Mouse (Mus musculus) heart, adult 2 months (tissue): Measurements from ENCODE around the gene Med11. TPM values are rescaled to one million over a fixed set of nuclear protein-coding genes. Genes with fewer than 3 reads are reported as not detected.

Experiments used
- DNase-seq, 2 experiments: peaks; one replicate each; pipeline ENCODE4 v3.0.0; 2021
- H3K27ac ChIP-seq: fragments of 200-600 bp; 2 replicates; pipeline ENCODE4 v1.8.1; 2022
- H3K27me3 ChIP-seq: fragments of 200-500 bp; 2 replicates; pipeline ENCODE4 v1.6.1; 2012; ENCODE audit warnings: mild to moderate bottlenecking, low read length, inconsistent platforms, mixed read lengths; ENCODE audit not compliant: control insufficient read depth, insufficient read depth
- H3K36me3 ChIP-seq: fragments of 200-500 bp; 2 replicates; pipeline ENCODE4 v1.6.1; 2012; ENCODE audit warnings: low read length, inconsistent platforms; ENCODE audit not compliant: control insufficient read depth, insufficient read depth
- H3K4me1 ChIP-seq: fragments of 200-500 bp; 2 replicates; pipeline ENCODE4 v1.6.1; 2011; ENCODE audit warnings: low read length; ENCODE audit not compliant: control insufficient read depth, insufficient read depth
- H3K4me3 ChIP-seq: fragments of 200-600 bp; 2 replicates; pipeline ENCODE4 v1.8.1; 2022
- H3K79me2 ChIP-seq: fragments of 200-500 bp; replicated peaks from 2 replicates; pipeline ENCODE4 v1.6.1; 2012; ENCODE audit warnings: mild to moderate bottlenecking, inconsistent platforms, low read length, moderate library complexity, mixed read lengths; ENCODE audit not compliant: control insufficient read depth, insufficient read depth
- H3K9ac ChIP-seq: fragments of 200-500 bp; 2 replicates; pipeline ENCODE4 v1.6.1; 2012; ENCODE audit warnings: low read depth, mild to moderate bottlenecking, control low read depth, inconsistent platforms, low read length, mixed read lengths
- CTCF ChIP-seq: fragments of 200-600 bp; IDR thresholded peaks from 2 replicates; pipeline ENCODE4 v1.8.1; 2022; ENCODE audit warnings: antibody characterized with exemption, mild to moderate bottlenecking, moderate library complexity
- EP300 ChIP-seq: fragments of 200-500 bp; IDR thresholded peaks from 2 replicates; pipeline ENCODE4 v1.6.1; 2011; ENCODE audit warnings: low read depth, low read length, control low read depth; ENCODE audit not compliant: insufficient read depth
- POLR2A ChIP-seq: fragments of 200-500 bp; IDR thresholded peaks from 2 replicates; pipeline ENCODE4 v1.6.1; 2011; ENCODE audit warnings: mild to moderate bottlenecking, low read depth, low read length, control low read depth; ENCODE audit not compliant: insufficient read depth
- WGBS: fragments of 180-500 bp; shearing (Covaris S2); methylation state at CpG from one replicate; pipeline ENCODE4 v1.1.7; 2018; 5-methylcytosine and 5-hydroxymethylcytosine counted together
- intact Hi-C: fragments of 180-260 bp; cut with DNase I; formaldehyde crosslinking; loops from one replicate; pipeline ENCODE4 v1.15.1; 2025
- long read RNA-seq: library from polyadenylated mRNA; stranded (forward); transcript quantifications from one replicate; pipeline ENCODE4 v2.0.0, GENCODE M21; 2021
- polyA plus RNA-seq: library from polyadenylated mRNA; depleted of rRNA; stranded (reverse); fragments of >200 nt; gene quantifications from 2 replicates; pipeline ENCODE4 v1.2.3, GENCODE M21; 2012; rRNA removed
- total RNA-seq, 2 experiments: library from RNA; stranded (reverse); gene quantifications; 2 replicates each; pipeline ENCODE4 v1.2.3; 2021

The Med11 gene
- total RNA-seq: 1 to 10 TPM; 6.6 to 6.7 TPM
- polyA plus RNA-seq: 7.8 and 9.7 TPM in 2 replicates
- long read RNA-seq, partial matches to known transcripts: 0 of 7 reads
- long read RNA-seq, other reads (novel, unspliced or antisense): 3 of 7 reads

- intact Hi-C loops: loop anchor here (1.0 to 10.0 kb wide), 3 partner anchors 48 to 153 kb away; no protein-coding TSS in a partner anchor
- H3K27ac ChIP-seq: peak within 1 kb of the TSS; percentile 98
- H3K4me1 ChIP-seq: no peaks in the 10 kb centered on the region
- H3K27me3 ChIP-seq: no peaks in the 10 kb centered on the region
- under 1% methylated on average over 46 of the region's 46 CpGs for WGBS
- H3K79me2 ChIP-seq: no peaks in the 10 kb centered on the region
- TF ChIP-seq POLR2A: peak; percentile 94
- TF ChIP-seq EP300: peak; percentile 76
- TF ChIP-seq CTCF: peak; percentile 95
- DNase-seq: peak; percentile 95 to 98
- H3K4me3 ChIP-seq: peak within 1 kb of the TSS; percentile 83
- H3K36me3 ChIP-seq: no peaks in the 10 kb centered on the region; the same call in 1 of the 2 replicates
- peak within 1 kb of the TSS; percentile 81 for H3K9ac ChIP-seq
Observed at GRCm38 (mm10) chr11:70451797-70452498, at the start of gene Med11. Med11 (plus strand) TSS chr11:70451919.

- H3K36me3 ChIP-seq: no peaks in the 10 kb centered on the region; the same call in 1 of the 2 replicates
- no peaks in the 10 kb centered on the region; the same call in none of the 2 replicates for H3K4me1 ChIP-seq
- H3K9ac ChIP-seq: no peak overlapping the region
- intact Hi-C loops: no loop called here
- H3K27ac ChIP-seq: no peak overlapping the region
- no peaks in the 10 kb centered on the region for H3K27me3 ChIP-seq
- WGBS: 30% methylated on average over 2 of the region's 2 CpGs
- H3K79me2 ChIP-seq: no peaks in the 10 kb centered on the region; the same call in 1 of the 2 replicates
- DNase-seq: peak in 1 of 2 experiments; percentile 47
- TF ChIP-seq CTCF: no peak
- no peak for TF ChIP-seq EP300
- TF ChIP-seq POLR2A: no peak
- no peak overlapping the region for H3K4me3 ChIP-seq
Observed at GRCm38 (mm10) chr11:70403598-70403997, 48.1 kb upstream of the Med11 start.

- TF ChIP-seq CTCF: no peak
- 0 out of 2 replicates have a peak, but pooled peaks have one; percentile 8 for TF ChIP-seq EP300
- TF ChIP-seq POLR2A: peak; percentile 61; the same call in 1 of the 2 replicates
- Histone ChIP-seq H3K9ac (peak within 1 kb of the TSS; percentile 72), H3K27me3 (no peaks in the 10 kb centered on the region), H3K4me1 (no peaks in the 10 kb centered on the region; the same call in 1 of the 2 replicates), H3K4me3 (peak within 1 kb of the TSS; percentile 96), H3K36me3 (no peaks in the 10 kb centered on the region; the same call in 1 of the 2 replicates), H3K79me2 (peaks cover 5% of the 10 kb centered on the region), H3K27ac (peak within 1 kb of the TSS; percentile 89)
- DNase-seq: peak; percentile 90 to 91
- intact Hi-C loops: loop anchor here (5.0 kb wide), 1 partner anchor 198 kb away; no protein-coding TSS in a partner anchor
- 1% methylated on average over 59 of the region's 59 CpGs for WGBS
Observed at GRCm38 (mm10) chr11:70409594-70410296, 42.0 kb upstream of the Med11 start, which contains the start of gene Pelp1. Pelp1 (minus strand) TSS chr11:70410031.

- H3K27ac ChIP-seq: peak overlapping the region; percentile 89
- 61% methylated on average over 6 of the region's 6 CpGs for WGBS
- intact Hi-C loops: loop anchor here (5.0 kb wide), 1 partner anchor 197 kb away; no protein-coding TSS in a partner anchor
Observed at GRCm38 (mm10) chr11:70410297-70410643, 41.4 kb upstream of the Med11 start.

GRCm38 (mm10) chr11:70412591-70412990 is 39.1 kb upstream of the Med11 start:
- Histone ChIP-seq H3K4me3 (no peak overlapping the region), H3K27me3 (no peaks in the 10 kb centered on the region), H3K4me1 (no peaks in the 10 kb centered on the region; the same call in 1 of the 2 replicates), H3K27ac (no peak overlapping the region), H3K36me3 (no peaks in the 10 kb centered on the region; the same call in 1 of the 2 replicates), H3K79me2 (peaks cover 5% of the 10 kb centered on the region), H3K9ac (no peak overlapping the region)
- TF ChIP-seq EP300 (no peak), CTCF (no peak), POLR2A (no peak)
- no peak for DNase-seq
- intact Hi-C loops: loop anchor here (5.0 kb wide), 1 partner anchor 195 kb away; no protein-coding TSS in a partner anchor
- WGBS: 66% methylated on average over 5 of the region's 5 CpGs

More at GRCm38 (mm10) chr11:70410297-70410643, 41.4 kb upstream of the Med11 start:
- peak overlapping the region; percentile 72; the same call in 1 of the 2 replicates for H3K9ac ChIP-seq
- TF ChIP-seq EP300 (0 out of 2 replicates have a peak, but pooled peaks have one; percentile 6), CTCF (no peak), POLR2A (no peak)
- DNase-seq: no peak
- no peaks in the 10 kb centered on the region; the same call in 1 of the 2 replicates for H3K4me1 ChIP-seq
- H3K36me3 ChIP-seq: no peaks in the 10 kb centered on the region; the same call in 1 of the 2 replicates
- H3K4me3 ChIP-seq: peak overlapping the region; percentile 96
- H3K27me3 ChIP-seq: no peaks in the 10 kb centered on the region
- H3K79me2 ChIP-seq: peaks cover 5% of the 10 kb centered on the region
